Mouse (Mus musculus): Measurements from ENCODE around the gene Rflna.

The Rflna gene

GRCm38 (mm10) chr5:125052603-125053488, 49.8 kb downstream of the Rflna start:
- no peak for DNase-seq (ENCODE audit: low spot score in 2 of 2)

- no peak for DNase-seq (ENCODE audit: low spot score in 2 of 2)
These were observed 50.6 kb downstream of the Rflna start for GRCm38 (mm10) chr5:125053661-125054060.

- DNase-seq (ENCODE audit: low spot score in 2 of 2), result no peak
These were observed 52.9 kb downstream of the Rflna start for GRCm38 (mm10) chr5:125055901-125056300.

GRCm38 (mm10) chr5:125056331-125056695, 53.3 kb downstream of the Rflna start:
- DNase-seq (ENCODE audit: low spot score in 2 of 2), result no peak

- DNase-seq (ENCODE audit: low spot score in 2 of 2), result no peak
These were observed 53.9 kb downstream of the Rflna start for GRCm38 (mm10) chr5:125056696-125057554.

GRCm38 (mm10) chr5:125057555-125058266, 54.7 kb downstream of the Rflna start:
- DNase-seq (ENCODE audit: low spot score in 2 of 2), result no peak

- DNase-seq (ENCODE audit: low spot score in 2 of 2), result peak in 1 of 2 experiments; percentile 84
These were observed 55.2 kb downstream of the Rflna start for GRCm38 (mm10) chr5:125058267-125058668.

All from cerebellum, postnatal 4 days (tissue).